Mouse (Mus musculus) mesoderm, embryonic 11.5 days (tissue): Measurements from ENCODE around the gene Gm20388.

Experiments used
- DNase-seq: peaks from one replicate; pipeline ENCODE4 v3.0.0-alpha.2; 2012; ENCODE audit warnings: low read depth, low spot score

The Gm20388 gene

DNA sequence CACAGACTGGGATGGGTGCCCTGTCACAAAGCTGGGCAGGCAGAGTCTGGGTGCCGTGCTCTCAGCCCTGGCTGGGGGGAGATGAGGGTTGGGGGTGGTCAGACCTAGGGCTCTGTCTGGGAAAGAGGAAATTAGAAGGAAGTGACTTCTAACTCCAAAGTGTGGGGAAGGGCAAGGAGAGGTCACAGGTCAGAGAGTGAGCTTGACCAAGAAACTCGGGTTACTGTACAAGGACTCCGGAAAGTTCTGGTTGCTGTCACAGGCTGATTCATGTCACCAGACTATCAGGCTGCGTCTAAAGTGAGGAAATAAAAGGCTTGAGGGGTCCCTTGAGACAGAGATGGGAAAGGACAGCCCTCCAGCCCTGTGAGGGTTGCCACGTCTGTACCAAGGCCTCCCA is 1408.8 kb downstream of the Gm20388 start:
- no peak for DNase-seq

DNA sequence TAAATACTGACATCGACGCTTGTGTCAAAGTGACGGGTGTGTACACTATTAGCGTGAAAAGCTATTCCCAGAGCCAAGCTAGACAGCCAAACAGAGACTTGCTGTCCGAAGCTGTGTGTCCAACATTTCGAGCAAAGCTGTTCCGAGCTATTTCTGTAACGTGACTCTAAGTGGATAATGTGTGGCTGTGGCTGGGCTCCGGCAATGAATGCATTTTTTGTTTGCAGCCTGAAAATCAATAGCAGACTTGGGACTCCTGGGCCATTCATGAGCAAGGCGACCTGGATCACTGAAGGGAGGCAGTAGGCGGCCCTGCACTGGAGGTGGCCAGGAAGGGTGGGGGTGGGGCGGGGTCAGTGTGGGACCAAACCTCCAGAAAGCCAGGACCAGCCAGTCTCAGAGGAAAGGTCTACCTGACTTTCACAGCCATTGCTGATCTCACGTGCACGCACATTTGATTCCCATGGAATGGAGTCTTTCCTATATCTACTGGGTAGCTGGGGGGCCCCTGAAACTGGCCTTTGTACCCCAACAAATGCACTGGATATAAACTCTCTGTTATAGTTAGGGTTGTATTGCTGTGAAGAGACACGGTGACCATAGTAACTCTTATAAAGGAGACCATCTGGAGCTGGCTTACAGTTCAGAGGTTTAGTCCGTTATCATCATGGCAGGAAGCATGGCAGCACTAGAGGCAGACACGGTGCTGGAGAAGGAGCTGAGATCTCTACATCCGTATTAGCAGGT is 1415.7 kb downstream of the Gm20388 start:
- DNase-seq, result no peak

GRCm38 (mm10) chr8:121332436-121332835 is 1421.8 kb downstream of the Gm20388 start:
- no peak for DNase-seq

DNA sequence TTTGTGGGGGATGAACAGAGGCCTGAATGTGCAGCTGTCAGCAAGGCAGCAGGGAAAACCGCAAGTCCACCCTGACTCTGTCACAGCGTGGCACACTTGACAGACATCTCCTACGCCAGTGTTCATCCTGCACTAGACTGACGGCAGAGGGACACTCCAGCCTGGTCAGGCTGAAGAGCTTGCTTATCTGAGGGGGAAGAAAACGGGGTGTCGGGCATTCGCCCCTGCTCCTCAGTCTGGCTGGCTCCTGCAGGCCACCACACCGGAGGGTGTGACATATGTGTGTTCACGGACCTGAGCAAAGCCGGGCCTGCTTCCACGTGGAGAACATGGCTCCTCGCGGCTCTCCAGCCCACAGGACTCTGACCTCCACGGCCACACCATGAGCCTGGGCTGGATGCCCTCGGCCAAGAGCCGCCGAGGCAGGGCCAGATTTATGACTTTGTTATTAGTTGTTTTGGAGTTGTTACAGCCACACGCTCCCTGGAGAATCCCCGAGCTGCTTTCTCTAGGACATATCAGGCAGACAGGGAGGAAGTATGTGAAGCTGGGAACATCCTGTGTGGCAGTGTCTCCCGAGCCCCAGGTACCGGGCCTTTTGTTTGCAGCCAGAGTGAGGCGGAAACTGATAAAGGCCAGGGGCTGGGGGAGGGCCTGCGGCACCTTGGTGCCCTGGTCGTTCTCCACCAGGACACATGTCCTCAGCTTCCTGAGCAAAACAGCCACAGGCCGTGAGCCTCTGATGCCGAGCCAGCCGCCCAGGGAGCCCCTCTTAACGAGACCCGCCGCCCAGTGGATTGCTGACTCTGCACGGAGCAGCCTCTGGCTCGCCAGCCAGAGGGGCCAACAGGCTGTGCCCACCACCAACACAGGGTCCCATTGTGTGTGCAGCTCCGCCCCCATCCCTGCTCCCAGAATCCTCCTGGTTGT is 1424.1 kb downstream of the Gm20388 start:
- DNase-seq, result peak; percentile 58

GRCm38 (mm10) chr8:121335684-121336083 is 1425.0 kb downstream of the Gm20388 start:
- DNase-seq, result no peak

- no peak for DNase-seq
Observed at GRCm38 (mm10) chr8:121342931-121343330, 1432.3 kb downstream of the Gm20388 start.

GRCm38 (mm10) chr8:121344486-121344885 is 1433.8 kb downstream of the Gm20388 start:
- DNase-seq, result no peak

DNA sequence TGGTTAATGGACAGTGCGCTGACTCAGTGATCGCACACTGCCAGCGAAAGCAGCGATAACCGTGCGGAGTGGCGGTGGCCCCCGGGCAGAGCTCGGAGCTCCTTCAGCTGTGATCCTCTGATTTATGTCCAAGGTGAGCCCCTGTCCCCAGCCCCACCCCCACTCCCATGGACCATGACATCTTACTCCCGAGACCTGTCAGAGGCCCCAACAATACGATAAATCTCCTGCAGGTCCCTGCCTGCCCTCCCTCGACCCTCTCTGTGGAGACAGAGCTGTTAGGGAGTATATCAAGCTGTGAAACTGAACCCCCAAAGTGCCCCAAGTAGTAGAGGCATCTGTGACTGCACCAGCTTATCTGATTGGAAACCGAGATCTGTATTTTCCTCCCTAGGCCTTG is 1435.5 kb downstream of the Gm20388 start:
- no peak for DNase-seq

DNA sequence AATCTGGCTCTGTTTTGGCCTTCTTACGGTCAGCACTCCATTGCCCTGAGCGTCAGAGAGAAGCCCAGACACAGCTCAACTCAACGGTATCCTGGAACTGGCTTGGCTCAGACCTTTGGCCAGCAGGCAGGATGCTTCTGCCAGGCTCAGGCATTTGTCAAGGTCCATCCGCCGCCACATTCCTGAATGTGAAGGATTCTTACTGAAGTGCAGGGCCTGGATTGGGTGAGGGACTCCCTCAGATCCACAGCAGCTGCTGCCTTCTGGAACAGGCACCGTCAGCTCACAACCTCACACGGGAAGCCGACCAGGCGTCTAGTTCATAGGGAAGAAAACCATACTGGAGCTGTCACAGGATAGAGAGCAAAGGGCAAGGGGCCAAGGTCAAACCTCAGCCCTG is 1436.2 kb downstream of the Gm20388 start:
- peak; percentile 64 for DNase-seq

DNA sequence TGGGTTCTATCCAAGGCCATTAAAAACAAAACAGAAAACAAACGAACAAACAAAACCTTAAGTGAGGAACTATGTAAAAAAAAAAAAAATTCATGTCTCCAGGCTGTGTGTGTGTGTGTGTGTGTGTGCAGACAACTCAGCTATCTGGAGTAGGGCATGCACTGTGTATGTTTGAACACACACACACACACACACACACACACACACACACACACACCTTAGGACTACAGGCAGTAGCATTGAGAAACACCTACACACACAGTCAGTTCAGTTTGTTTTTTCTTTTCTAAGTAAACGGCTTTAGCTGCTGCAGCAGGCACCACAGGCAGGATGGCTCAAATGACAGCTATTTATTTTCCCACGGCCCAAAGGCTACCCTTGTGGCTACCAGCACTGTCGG is 1438.4 kb downstream of the Gm20388 start:
- no peak for DNase-seq

- DNase-seq, result no peak
Observed at GRCm38 (mm10) chr8:121350803-121351202, 1440.2 kb downstream of the Gm20388 start.

DNA sequence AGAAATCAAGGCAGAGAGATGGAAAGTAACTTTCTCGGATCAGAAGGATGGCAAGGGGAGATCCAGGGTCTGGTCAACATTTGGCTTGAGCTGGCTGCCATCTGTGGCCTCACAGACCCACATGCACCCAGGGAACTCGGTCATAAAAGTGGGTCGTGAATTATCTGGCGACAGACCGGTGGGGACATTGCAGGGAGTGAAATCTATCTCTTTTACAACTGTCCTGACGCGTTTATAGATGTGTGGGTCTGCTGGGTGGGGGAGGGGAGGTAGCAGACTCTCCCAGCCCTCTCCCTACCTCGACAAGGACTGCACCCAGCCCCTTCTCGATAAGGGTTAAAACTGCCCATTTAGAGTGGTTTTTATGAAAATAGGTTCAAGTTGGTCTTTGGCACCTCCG is 1444.2 kb downstream of the Gm20388 start:
- DNase-seq, result peak; percentile 64

DNA sequence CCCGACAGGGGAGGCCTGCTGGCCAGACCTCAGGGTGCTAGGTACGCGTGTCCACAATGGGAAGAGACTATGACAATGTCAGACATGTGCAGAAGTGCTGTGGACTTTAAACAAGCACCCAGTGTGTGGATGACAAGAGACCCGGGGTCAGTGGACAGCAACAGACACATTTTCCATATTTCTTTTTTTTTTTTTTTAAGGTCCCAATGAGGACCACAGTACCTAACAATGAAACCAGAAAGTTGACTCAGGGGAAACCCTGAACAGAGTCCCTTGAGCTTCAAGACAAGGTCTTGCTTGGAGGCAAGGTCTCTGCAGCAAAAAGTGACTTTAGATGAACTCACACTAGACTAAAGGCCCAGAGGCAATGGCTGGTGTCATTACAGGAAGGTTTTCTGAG is 1446.8 kb downstream of the Gm20388 start:
- DNase-seq, result no peak

- no peak for DNase-seq
Observed at GRCm38 (mm10) chr8:121358609-121359008, 1448.0 kb downstream of the Gm20388 start.

DNA sequence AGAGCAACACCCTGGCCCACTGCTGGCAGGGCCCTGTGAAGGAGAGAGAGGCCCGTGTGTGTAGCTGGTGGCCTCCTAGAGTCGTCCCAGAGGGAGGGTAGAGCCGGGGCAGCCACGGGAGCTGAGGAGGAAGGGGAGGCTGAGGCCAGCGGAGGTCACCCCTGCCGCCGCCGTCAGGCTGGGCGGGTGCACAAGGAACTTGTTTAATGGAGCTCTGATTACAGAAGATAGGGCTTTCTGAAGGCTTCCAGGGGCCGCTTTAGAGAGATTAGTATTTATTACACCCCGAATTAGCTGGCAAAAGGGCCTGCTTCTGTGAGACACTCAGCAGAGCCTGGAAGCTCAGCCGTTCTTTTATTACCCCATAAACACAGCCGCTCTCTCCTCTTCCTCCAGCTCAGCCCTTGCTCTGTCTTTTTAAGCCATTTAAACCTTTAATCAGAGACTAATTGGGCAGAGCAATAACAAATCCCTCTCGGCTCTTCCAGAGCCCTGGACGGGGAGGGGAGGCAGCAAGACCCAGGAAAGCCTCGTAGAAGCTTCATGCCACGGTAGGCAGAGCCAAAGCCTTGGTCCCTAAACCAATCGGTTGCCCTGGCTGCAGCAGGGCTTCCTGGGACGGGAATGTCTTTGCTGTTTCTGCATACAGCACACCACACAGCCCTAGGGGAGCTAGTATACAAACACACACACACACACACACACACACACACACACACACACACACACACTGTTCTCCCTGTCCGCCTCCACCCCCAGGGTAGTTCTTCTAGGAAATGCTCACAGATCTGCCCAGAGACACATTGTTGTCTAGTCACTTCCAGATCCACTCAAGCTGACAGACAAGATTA is 1448.7 kb downstream of the Gm20388 start:
- no peak for DNase-seq

GRCm38 (mm10) chr8:121360001-121360400 is 1449.4 kb downstream of the Gm20388 start:
- DNase-seq, result no peak

- no peak for DNase-seq
Observed at GRCm38 (mm10) chr8:121361166-121361565, 1450.5 kb downstream of the Gm20388 start.

DNA sequence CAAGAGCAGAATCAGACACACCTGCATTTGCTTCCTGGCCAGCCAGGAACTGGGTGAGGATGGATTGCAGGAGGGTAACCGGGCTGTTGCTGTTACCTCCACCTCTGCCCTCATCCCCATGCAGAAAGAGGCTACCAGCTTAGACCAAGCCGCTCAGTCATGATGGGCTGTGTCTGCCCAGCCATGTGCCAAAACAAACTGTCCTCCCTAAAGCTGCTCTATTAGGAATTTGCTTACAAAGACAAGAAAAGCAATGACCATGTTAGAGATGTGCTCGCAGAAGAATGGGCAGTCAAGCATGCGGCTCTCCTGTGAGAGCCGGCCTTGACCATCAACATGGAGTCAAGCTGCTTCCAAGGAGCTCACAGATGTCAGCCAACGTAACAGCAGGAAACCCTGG is 1454.0 kb downstream of the Gm20388 start:
- no peak for DNase-seq

DNA sequence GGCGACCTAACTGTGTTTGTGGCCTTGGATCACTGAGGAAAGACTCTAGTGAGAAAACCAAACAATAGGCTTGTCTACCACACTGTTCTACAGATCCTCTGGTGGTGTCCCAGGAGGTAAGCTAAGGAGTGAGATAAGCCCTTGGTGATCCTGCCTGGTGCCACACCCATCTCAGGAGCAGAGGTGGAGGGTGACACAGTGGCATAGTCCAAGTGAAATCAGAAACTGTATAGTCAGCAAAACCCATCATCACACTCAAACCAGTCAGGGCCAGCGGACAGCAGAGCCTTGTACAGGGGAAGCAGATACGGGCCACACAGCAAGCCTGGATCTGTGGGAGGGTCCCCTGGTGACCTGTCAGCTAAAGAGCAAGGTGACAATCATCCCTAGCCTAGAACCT is 1454.5 kb downstream of the Gm20388 start:
- no peak for DNase-seq

GRCm38 (mm10) chr8:121366655-121367054 is 1456.0 kb downstream of the Gm20388 start:
- DNase-seq, result no peak

DNA sequence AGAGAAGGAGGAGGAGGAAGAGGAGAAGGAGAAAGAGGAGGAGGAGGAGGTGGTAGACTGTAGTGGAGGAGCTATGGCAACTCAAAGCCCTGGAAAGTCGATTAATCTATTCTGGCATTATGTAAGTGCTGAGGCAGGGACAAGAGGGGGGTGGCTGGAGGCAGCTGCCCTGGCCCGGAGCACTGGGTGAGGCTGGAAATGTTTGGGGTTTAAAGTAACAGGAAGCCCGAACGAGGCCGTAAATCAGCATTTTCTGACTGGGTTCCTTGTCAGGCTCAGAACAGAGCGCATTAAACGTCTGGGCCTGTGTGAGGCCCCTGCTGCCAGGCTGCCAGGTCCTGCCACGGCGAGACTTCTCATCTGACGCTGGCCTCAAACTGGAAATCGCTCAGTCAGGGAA is 1458.2 kb downstream of the Gm20388 start:
- DNase-seq, result no peak

DNA sequence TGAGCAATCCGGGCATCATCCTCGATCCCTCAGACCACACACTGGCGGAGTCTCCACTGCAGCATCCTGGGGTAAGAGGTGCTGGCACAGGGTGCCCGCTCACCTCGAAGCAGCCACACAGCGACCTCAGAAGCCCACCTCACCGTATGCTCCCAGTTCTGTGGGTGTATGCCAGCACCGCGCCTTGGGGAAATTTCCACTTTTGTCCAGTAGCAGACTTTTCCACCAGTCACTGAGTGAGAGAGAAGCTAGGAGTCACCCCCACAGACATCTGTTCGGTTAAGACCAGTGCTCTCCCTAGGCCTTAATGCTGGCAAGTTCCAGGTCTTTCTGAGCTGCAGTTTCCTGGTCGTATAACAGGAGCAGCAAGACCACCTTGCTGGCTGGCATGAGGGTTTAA is 1458.7 kb downstream of the Gm20388 start:
- no peak for DNase-seq
